Mouse (Mus musculus): Measurements from ENCODE around the gene Gadd45g.

GRCm38 (mm10) chr13:51888426-51888825 is 41.9 kb downstream of the Gadd45g start:
- TF ChIP-seq MAX (IDR thresholded peaks at IDR 0.05; ENCODE audit: low read depth) (no peak), MYOG (IDR thresholded peaks at IDR 0.05; ENCODE audit: control insufficient read depth in 1 of 3, insufficient read depth in 1 of 3, insufficient read length in 2 of 3, low read depth in 2 of 3) (no peak)

Measured in myocyte (in vitro differentiated cells).